Mouse (Mus musculus) macrophage (primary cell): ENCODE results near the gene Cnot9. TPM values are rescaled to one million over a fixed set of nuclear protein-coding genes. Genes with fewer than 3 reads are reported as not detected.

Source experiments
- H3K27ac ChIP-seq: fragments of 350-480 bp; formaldehyde crosslinking; 2 replicates; pipeline ENCODE4 v1.9.0; 2021
- H3K36me3 ChIP-seq: fragments of 350-480 bp; formaldehyde crosslinking; 2 replicates; pipeline ENCODE4 v1.9.0; 2021; ENCODE audit errors: inconsistent target
- H3K4me3 ChIP-seq: fragments of 350-480 bp; formaldehyde crosslinking; 2 replicates; pipeline ENCODE4 v1.9.0; 2021; ENCODE audit errors: inconsistent target
- H3K79me2 ChIP-seq: fragments of 350-480 bp; formaldehyde crosslinking; 2 replicates; pipeline ENCODE4 v1.9.0; 2021; ENCODE audit errors: inconsistent target
- WGBS: methylation state at CpG from one replicate; pipeline ENCODE4 v1.1.7; 2026; ENCODE audit warnings: inconsistent platforms; ENCODE audit not compliant: missing documents; 5-methylcytosine and 5-hydroxymethylcytosine counted together
- polyA plus RNA-seq: library from polyadenylated mRNA; stranded (reverse); fragments of 250-400 nt; gene quantifications from 3 replicates; pipeline ENCODE4 v1.2.4, GENCODE M21; 2018; ENCODE audit warnings: inconsistent platforms

Cnot9 gene
- polyA plus RNA-seq, 1 experiment from 2014 or later = 39.6 TPM

DNA sequence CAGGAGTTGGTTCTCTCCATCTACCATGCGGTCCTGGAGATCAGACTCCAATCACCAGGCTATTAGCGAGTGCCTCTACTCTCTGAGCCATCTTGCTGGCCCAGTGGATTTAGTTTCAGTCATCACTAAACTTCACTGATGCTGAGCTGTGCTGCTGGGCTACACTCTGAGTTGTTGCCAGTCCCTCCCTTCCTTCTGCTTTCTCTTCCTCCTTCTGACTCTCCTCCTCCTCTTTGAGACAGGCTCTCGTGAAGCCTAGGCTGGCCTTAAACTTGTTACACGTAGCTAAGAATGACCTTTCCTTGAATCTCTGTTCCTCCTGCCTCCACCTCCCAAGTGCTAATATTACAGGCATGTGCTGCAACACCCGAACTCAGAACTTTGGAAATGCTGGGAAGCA, 53.2 kb downstream of the Cnot9 start:
- Histone ChIP-seq H3K79me2 (no peaks in the 10 kb centered on the region), H3K27ac (no peak overlapping the region), H3K36me3 (no peaks in the 10 kb centered on the region), H3K4me3 (no peak overlapping the region)
- WGBS = 77% methylated on average over 5 of the region's 5 CpGs

GRCm38 (mm10) chr1:74565834-74566233, 60.0 kb downstream of the Cnot9 start:
- Histone ChIP-seq H3K4me3 (no peak overlapping the region), H3K27ac (no peak overlapping the region), H3K79me2 (no peaks in the 10 kb centered on the region), H3K36me3 (peaks cover 37% of the 10 kb centered on the region)
- 40% methylated on average over 6 of the region's 6 CpGs for WGBS

DNA sequence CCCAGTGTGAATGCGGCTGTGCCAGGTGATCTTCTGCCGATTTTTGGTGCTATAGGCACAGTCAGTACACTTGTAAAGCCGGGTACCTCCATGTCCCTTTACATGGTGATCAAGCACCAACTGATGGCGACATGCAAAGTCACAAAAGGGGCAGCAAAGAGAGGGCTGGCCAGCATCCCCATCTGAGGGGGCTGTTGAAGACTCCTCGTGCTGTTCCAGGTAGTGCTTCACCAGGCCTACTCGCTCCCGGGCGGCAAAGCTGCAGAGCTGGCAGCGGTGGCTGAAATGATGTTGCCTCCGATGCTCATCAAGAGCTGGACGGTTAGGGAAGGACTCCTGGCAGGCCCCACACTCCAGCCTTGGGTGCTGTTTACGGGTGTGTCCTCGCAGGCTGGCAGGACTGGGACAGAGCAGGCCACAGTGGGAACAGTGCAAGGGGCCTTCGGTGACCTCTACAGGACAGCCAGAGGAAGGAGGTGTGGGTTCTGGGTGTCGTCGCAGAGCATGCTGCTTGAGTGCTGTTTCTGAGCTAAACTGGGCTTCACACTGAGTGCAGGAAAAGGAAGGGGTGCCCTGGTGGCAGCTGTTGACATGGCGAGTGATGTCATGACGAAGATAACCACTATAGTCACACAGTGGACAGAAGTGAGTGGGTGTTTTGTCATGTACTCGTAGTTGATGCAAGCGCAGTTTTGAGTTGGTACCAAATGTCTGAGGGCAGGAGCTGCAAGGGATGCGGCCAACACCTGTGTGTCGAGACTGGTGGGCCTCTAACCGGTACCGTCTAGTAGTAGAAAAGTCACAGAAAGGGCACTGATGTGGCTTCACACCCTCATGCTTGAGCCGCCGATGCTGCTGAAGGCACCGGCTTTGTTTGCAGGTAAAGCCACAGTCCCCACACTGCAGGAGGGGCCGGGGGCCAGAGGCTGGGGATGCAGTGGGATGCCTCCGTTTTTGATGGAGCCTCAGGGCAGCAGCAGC, 64.2 kb downstream of the Cnot9 start:
- Histone ChIP-seq H3K27ac (no peak overlapping the region), H3K4me3 (no peak overlapping the region), H3K79me2 (no peaks in the 10 kb centered on the region), H3K36me3 (peaks cover 76% of the 10 kb centered on the region)
- WGBS = 96% methylated on average over 29 of the region's 29 CpGs

Other genes starting within 250 kb of the Cnot9 start
- gene Gpbar1, start 227.5 kb upstream of the Cnot9 start, polyA plus RNA-seq = not detected in 3 replicates
- gene Aamp, start 221.3 kb upstream of the Cnot9 start, polyA plus RNA-seq = 115 to 127 TPM (median 119 TPM) in 3 replicates
- 20.6 to 40.9 TPM (median 36.6 TPM) in 3 replicates for gene Pnkd, start 221.1 kb upstream of the Cnot9 start, polyA plus RNA-seq
- 46.8 to 61.2 TPM (median 52.2 TPM) in 3 replicates for gene Tmbim1, start 200.4 kb upstream of the Cnot9 start, polyA plus RNA-seq
- 0.19 to 0.80 TPM (median 0.30 TPM) in 3 replicates for gene Catip, start 143.9 kb upstream of the Cnot9 start, polyA plus RNA-seq
- gene Slc11a1, start 130.9 kb upstream of the Cnot9 start, polyA plus RNA-seq = 377 to 467 TPM (median 435 TPM) in 3 replicates
- gene Ctdsp1, start 114.5 kb upstream of the Cnot9 start, polyA plus RNA-seq = 82.2 to 152 TPM (median 116 TPM) in 3 replicates
- 0.04 to 0.06 TPM in 2 of 3 replicates, not detected in the other for gene Vil1, start 96.7 kb upstream of the Cnot9 start, polyA plus RNA-seq
- not detected in 3 replicates for gene Plcd4, start 36.8 kb downstream of the Cnot9 start, polyA plus RNA-seq
- gene Usp37, start 38.2 kb downstream of the Cnot9 start, polyA plus RNA-seq = 5.1 to 10.9 TPM (median 7.0 TPM) in 3 replicates
- gene Zfp142, start 82.2 kb downstream of the Cnot9 start, polyA plus RNA-seq = 4.5 to 6.7 TPM (median 5.6 TPM) in 3 replicates
- 6.7 to 12.0 TPM (median 10.1 TPM) in 3 replicates for gene Bcs1l, start 82.2 kb downstream of the Cnot9 start, polyA plus RNA-seq
- 33.4 to 51.2 TPM (median 41.5 TPM) in 3 replicates for gene Rnf25, start 95.3 kb downstream of the Cnot9 start, polyA plus RNA-seq
- 0.40 to 1.8 TPM (median 0.80 TPM) in 3 replicates for gene Stk36, start 95.4 kb downstream of the Cnot9 start, polyA plus RNA-seq
- 3.0 to 5.5 TPM (median 3.7 TPM) in 3 replicates for gene Ttll4, start 155.7 kb downstream of the Cnot9 start, polyA plus RNA-seq
- gene Cyp27a1, start 207.5 kb downstream of the Cnot9 start, polyA plus RNA-seq = 10.0 to 133 TPM (median 56.9 TPM) in 3 replicates
- not detected in 3 replicates for gene Prkag3, start 243.2 kb downstream of the Cnot9 start, polyA plus RNA-seq